Mouse (Mus musculus) gastrocnemius, adult 2 months (tissue): ENCODE measurements around the gene Spag9. TPM values are rescaled to one million over a fixed set of nuclear protein-coding genes. Genes with fewer than 3 reads are reported as not detected.
"Not testable (repeated sequence)": the region's sequence is repeated elsewhere in the genome, so short reads cannot be mapped to it uniquely, and the experiment has no call there.

Experiments used
- DNase-seq: peaks from one replicate; pipeline ENCODE4 v3.0.0; 2022
- H3K27ac ChIP-seq: fragments of 200-600 bp; 2 replicates; pipeline ENCODE4 v1.8.1; 2022; ENCODE audit warnings: mild to moderate bottlenecking
- H3K4me3 ChIP-seq: fragments of 200-600 bp; 2 replicates; pipeline ENCODE4 v1.8.1; 2022; ENCODE audit warnings: mild to moderate bottlenecking, moderate library complexity
- CTCF ChIP-seq: fragments of 200-600 bp; IDR thresholded peaks from 2 replicates; pipeline ENCODE4 v1.8.1; 2022; ENCODE audit warnings: antibody characterized with exemption, mild to moderate bottlenecking, moderate library complexity
- intact Hi-C: fragments of 180-260 bp; cut with DNase I; formaldehyde crosslinking; loops from one replicate; pipeline ENCODE4 v1.15.1; 2025
- total RNA-seq, 2 experiments: library from RNA; stranded (reverse); gene quantifications; 2 replicates each; pipeline ENCODE4 v1.2.3; 2021

The Spag9 gene
- total RNA-seq, 2 experiments from 2014 or later: 154 to 161 TPM

DNA sequence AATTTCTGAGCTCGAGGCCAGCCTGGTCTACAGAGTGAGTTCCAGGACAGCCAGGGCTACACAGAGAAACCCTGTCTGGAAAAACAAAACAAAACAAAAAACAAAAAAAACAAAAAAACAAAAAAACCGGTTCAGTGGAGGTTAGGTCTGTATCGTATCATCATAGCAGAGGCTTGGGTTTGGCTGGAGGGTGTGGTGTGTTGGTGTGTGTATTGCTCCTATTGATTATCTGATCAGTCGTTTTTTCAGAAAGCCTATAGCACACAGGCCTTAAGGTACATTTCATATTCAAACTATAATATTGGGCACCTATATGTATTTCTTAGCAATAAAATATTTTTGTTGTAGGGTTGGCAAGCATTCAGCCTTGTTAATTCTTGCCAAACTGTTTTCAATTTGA lies 36.2 kb downstream of the Spag9 start:
- no peak for TF ChIP-seq CTCF
- no peak overlapping the region for H3K27ac ChIP-seq
- no peak overlapping the region for H3K4me3 ChIP-seq
- intact Hi-C loops: no loop called here
- DNase-seq: no peak

DNA sequence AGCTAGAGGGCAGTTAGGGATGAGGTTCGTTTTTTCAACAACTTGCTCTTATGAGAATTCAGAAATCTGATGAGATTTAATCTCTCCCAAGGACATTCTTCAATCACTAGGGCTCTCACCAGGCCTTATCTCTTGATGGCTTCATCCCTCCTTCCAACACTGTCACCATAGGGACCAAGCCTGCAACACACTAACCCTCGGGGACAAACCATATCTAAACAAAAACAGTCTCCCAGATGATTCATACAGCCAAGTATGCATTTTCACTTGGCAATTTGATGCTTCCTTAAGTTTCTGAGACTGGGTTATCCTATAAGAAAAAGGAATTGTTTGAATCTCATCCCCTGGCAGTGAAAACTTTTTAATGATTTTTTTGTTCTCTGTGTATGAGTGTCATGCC lies 37.1 kb downstream of the Spag9 start:
- H3K4me3 ChIP-seq: no peak overlapping the region
- H3K27ac ChIP-seq: peak overlapping the region; percentile 25; the same call in 1 of the 2 replicates
- intact Hi-C loops: no loop called here
- DNase-seq: no peak
- TF ChIP-seq CTCF: no peak

DNA sequence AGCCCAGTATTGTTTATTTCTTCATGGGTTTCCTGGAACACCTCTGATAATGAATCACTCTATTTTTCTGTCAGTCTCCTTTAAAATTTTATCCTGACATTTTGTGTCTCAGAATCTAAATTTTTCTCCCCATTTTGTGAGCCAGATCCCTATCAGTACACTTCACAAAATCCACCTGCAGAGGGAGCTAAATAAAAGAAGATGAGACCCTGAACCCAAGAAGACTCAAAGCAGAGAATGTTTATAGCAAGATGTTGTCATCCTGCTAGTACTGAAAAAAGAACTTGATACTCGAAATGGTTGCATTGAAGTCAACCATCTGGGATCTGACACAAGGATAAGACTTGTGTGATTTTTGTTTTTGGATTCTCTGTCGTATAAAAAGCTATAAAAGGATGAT lies 40.1 kb downstream of the Spag9 start:
- TF ChIP-seq CTCF: peak; percentile 66
- DNase-seq: no peak
- H3K27ac ChIP-seq: no peak overlapping the region; the same call in 1 of the 2 replicates
- intact Hi-C loops: loop anchor here (5.0 kb wide), 2 partner anchors 36 to 51 kb away; no protein-coding TSS in a partner anchor
- H3K4me3 ChIP-seq: no peak overlapping the region

DNA sequence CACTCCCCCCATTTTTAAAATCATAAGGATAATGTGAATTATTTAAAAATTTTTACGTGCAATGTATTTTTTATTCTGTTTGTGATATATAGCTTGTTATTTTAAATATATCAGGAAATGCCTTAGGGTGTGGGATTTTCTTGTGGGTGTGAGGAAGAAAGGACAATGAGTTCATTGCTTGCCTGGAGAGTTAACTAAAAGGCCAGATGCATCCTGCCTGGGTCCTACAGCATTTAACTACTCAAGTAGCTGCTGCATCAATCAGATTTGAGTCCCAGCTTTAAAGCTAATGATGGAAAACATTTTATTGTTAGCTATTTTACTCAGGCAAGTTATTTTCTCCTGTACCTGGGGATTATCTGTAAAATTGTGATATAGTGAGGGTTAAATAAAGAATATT lies 45.6 kb downstream of the Spag9 start:
- no peak for TF ChIP-seq CTCF
- H3K4me3 ChIP-seq: peak overlapping the region; percentile 16; the same call in 1 of the 2 replicates
- intact Hi-C loops: no loop called here
- peak overlapping the region; percentile 78 for H3K27ac ChIP-seq
- DNase-seq: no peak

DNA sequence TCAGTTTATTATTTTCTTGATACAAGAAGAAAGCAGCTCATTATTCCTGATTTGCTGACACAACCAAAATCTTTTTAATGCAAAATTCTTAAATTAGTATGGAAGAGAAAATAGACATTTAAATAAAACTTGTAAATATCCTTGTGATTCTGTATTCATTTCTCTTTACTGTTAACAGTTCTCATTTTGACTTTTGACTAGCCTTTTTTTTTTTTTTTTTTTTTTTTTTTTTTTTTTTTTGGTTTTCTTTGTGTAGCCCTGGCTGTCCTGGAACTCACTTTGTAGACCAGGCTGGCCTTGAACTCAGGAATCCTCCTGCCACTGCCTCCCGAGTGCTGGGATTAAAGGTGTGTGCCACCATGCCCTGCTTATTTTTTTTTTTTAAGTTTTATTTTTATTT lies 46.4 kb downstream of the Spag9 start:
- intact Hi-C loops, DNase-seq, H3K4me3 ChIP-seq: not testable (repeated sequence)
- peak overlapping the region; percentile 78 for H3K27ac ChIP-seq

DNA sequence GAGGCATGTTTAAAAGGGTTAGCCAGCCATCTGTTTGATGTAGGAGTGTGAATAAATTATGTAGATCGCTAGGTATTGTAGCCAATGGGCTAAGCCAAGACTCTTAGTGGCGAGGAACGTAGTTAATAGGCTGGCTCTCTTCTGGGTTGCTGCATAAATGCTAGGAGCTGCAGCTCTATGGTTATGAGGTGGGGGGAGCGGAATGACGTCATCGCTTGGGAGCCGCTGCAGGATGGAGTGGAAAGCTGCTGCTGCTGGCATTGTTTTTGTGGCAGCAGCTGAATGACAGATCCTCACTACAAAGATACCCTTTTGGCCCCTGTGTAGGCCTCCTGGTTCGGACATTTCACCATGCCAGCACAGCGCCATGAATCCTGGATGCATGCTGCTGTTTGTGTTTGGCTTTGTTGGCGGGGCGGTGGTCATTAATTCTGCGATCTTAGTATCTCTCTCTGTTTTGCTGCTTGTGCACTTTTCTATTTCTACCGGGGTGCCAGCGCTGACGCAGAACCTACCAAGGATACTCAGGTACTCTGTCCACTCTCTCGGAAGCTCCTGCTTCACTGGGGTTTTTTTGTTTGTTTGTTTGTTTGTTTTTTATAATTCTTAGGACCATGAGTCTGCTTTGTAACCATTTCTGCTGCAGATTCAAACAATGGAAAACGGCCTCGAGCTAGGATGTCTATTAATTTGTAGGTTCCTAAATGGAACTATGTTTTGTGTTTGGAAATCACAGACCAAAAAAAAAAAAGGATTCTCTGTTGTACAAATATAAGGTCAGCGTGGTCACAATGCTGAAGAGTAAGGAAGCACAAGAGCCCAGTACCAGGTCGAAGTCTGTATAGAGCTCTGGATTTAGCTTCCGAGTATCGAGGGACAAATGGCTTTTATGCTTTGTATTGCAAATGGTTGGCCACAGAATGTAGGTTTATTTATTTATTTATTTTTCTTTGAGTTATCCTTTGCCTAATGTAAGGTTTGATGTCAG lies 48.4 kb downstream of the Spag9 start:
- peak overlapping the region; percentile 76 for H3K27ac ChIP-seq
- H3K4me3 ChIP-seq: peak overlapping the region; percentile 70
- intact Hi-C loops: no loop called here
- TF ChIP-seq CTCF: no peak
- peak; percentile 75 for DNase-seq

DNA sequence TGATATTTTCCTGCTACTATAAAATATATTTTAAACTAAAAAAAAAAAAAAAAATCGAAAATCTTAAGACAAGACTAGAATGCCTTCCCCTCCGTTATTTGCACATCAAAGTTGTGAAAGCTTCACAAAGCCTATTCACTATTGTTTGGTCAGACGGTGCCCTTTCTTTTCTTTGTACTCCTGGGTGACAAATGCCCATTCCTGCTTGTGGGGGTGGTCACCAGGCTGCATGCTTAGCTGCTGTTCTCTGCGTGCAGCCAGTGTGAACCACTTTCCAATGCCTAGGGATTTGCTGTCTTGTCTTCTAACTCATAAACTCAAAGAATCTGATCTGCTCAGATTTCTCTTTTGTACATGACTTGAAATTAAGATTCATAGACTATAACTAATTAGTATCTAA lies 49.1 kb downstream of the Spag9 start:
- no peak for TF ChIP-seq CTCF
- Histone ChIP-seq H3K27ac (peak overlapping the region; percentile 76), H3K4me3 (peak overlapping the region; percentile 70)
- intact Hi-C loops: no loop called here
- DNase-seq: no peak

DNA sequence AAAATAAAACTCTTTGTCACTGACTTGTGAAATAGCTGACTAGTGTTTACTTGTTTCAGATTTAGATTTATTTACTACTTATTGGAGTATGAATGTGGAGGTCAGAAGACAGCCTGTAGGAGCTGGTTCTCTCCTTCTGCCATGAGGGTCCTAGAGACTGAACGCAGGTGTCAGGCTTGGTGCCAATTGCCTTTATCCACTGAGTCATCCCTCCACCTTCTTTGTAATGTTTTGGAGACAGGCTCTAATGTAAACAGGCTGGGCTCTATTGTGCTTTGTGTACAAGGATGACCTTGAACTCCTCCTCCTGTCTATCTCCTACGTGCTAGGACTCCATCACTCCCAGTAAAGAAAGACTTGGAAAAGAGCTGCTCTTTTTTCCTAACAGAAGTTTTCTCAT lies 51.4 kb downstream of the Spag9 start:
- Histone ChIP-seq H3K4me3 (no peak overlapping the region), H3K27ac (no peak overlapping the region)
- no peak for TF ChIP-seq CTCF
- no peak for DNase-seq
- intact Hi-C loops: no loop called here

DNA sequence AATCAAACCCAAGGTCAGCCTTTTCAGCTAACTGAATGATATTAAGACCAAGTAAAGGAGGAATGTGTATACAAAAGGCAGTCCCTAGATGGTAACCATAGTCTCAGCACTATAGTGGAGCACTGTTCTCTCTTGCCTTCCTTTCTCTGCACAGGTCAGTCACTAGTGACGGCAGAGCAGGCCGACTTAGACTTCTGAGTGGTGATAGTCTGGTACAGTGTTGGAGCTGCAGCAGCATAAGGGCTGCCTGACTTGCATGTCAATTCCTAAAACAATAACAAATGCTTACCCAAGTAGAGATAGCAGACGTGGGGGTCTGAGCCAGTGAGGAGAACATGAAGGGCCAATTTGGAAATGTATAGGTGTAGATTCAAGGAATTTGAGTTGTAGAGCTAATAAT lies 58.3 kb downstream of the Spag9 start:
- no peak for DNase-seq
- no peak for TF ChIP-seq CTCF
- intact Hi-C loops: no loop called here
- no peak overlapping the region for H3K27ac ChIP-seq
- no peak overlapping the region for H3K4me3 ChIP-seq

DNA sequence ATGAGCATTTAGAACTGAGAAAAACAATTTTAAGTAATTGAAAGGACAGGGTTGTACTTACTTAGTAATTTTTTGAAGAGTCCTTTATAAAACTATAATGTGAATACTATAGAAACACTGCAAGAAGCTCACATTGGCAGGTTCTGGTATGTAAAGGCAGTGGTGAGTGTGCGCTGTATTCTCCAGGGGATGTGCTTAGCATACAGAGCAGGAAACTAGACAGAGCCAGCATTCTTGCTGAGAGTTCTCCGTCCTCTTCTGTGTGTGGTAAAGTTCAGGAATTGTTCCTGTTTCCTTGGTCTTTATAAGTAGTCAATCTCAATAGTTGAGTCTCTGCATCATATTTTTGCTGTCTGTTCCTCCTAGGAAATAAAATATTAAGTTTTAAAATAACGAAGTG lies 59.0 kb downstream of the Spag9 start:
- no peak for DNase-seq
- no peak for TF ChIP-seq CTCF
- Histone ChIP-seq H3K4me3 (no peak overlapping the region), H3K27ac (no peak overlapping the region)
- intact Hi-C loops: no loop called here

DNA sequence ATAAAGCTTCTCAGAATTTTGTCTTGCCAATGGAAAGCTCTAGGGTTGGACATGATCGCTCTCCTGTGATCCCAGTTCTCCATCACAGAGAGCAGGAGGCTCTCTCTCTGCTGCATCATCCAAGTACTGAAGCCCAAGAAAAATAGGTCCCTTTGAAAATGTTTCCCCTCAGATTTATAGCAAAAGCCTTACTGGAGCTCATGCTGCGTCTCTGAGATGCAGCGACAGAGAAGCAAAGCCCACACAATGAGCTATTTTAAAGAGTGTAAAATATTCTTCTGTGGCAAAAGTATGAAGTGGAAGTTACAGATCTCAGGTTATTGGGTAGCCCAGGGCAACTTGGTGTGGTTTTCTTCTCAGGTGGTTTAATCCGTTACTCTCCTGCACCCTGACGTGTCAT lies 68.0 kb downstream of the Spag9 start:
- intact Hi-C loops: no loop called here
- Histone ChIP-seq H3K4me3 (no peak overlapping the region), H3K27ac (no peak overlapping the region)
- no peak for TF ChIP-seq CTCF
- no peak for DNase-seq

DNA sequence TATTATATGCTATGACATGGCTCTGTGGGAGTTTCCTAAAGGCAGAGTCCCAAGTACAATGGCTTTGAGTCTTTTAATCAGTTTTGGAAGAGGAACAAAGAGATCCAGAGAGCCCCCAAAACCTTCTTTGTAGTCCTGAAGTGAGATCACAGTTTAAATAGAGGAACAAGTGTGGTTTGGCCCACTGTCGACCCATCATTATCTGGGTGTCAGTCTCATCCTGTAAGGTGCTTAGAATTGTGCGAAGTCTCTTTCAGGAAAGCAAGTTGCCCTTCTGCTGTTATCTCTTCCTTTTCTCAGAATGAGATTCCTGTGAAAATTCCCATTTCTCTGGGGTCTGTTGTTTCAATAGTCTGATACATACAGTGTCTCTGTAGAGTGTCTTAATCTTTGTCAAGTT lies 74.6 kb downstream of the Spag9 start:
- no peak overlapping the region for H3K4me3 ChIP-seq
- TF ChIP-seq CTCF: no peak
- no peak overlapping the region for H3K27ac ChIP-seq
- no peak for DNase-seq
- intact Hi-C loops: loop anchor here (5.0 kb wide), 2 partner anchors 33 to 103 kb away; partner anchors contain the start of genes Gm20390 and Nme1

DNA sequence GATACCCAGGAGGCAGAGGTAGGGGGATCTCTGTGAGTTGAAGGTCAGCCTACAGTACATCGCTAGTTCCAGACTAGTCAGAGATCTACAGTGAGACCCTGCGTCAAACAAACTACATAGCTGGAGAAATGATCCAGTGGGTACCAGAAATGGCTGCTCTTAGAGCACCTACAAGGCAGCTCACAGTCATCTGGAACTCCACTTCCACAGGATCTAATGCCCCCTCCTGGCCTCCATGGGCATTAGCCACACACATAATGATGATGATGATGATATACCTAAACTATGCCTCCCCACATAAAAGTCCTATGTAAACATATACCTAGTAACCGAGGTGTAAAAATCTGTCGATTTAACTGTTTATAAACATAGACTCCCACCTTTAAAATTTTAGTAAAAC lies 77.4 kb downstream of the Spag9 start:
- TF ChIP-seq CTCF: peak; percentile 63
- no peak for DNase-seq
- Histone ChIP-seq H3K27ac (no peak overlapping the region), H3K4me3 (no peak overlapping the region)
- intact Hi-C loops: loop anchor here (5.0 kb wide), 2 partner anchors 36 to 106 kb away; partner anchors contain the start of genes Gm20390 and Nme1
